Mouse (Mus musculus) forebrain, embryonic 13.5 days (tissue): Measurements from ENCODE around the gene Pusl1. TPM values are rescaled to one million over a fixed set of nuclear protein-coding genes. Genes with fewer than 3 reads are reported as not detected.

Source experiments
- ATAC-seq: fragments of 200-750 bp; cut with Nextera tagmentation; 2 replicates; pipeline ENCODE4 v1.8.0; 2017
- H3K27ac ChIP-seq: fragments of 300-500 bp; sonication (generic); 2 replicates; pipeline ENCODE4 v1.5.1; 2015; ENCODE audit warnings: inconsistent platforms, mild to moderate bottlenecking, moderate library complexity
- H3K27me3 ChIP-seq: fragments of 300-500 bp; sonication (generic); 2 replicates; pipeline ENCODE4 v1.6.1; 2015; ENCODE audit warnings: mild to moderate bottlenecking, inconsistent platforms
- H3K36me3 ChIP-seq: fragments of 300-500 bp; sonication (generic); 2 replicates; pipeline ENCODE4 v1.6.1; 2015; ENCODE audit warnings: mild to moderate bottlenecking, inconsistent platforms; ENCODE audit not compliant: poor library complexity, severe bottlenecking
- H3K4me1 ChIP-seq: fragments of 300-500 bp; sonication (generic); 2 replicates; pipeline ENCODE4 v1.6.1; 2015; ENCODE audit warnings: inconsistent platforms
- H3K4me2 ChIP-seq: fragments of 300-500 bp; sonication (generic); 2 replicates; pipeline ENCODE4 v1.6.1; 2015; ENCODE audit warnings: inconsistent platforms, mild to moderate bottlenecking, moderate library complexity
- H3K4me3 ChIP-seq: fragments of 300-500 bp; sonication (generic); 2 replicates; pipeline ENCODE4 v1.5.1; 2015; ENCODE audit warnings: mild to moderate bottlenecking, inconsistent platforms
- H3K9ac ChIP-seq: fragments of 300-500 bp; sonication (generic); 2 replicates; pipeline ENCODE4 v1.6.1; 2015; ENCODE audit warnings: mild to moderate bottlenecking, inconsistent platforms
- H3K9me3 ChIP-seq: fragments of 300-500 bp; sonication (generic); replicated peaks from 2 replicates; pipeline ENCODE4 v1.6.1; 2016; ENCODE audit warnings: inconsistent platforms
- WGBS: fragments of 180-500 bp; shearing (Covaris S2); methylation state at CpG from one replicate; pipeline ENCODE4 v1.1.7; 2015; 5-methylcytosine and 5-hydroxymethylcytosine counted together
- polyA plus RNA-seq: library from polyadenylated mRNA; unstranded; fragments of >200 nt; fragmentation: Nextera tagmentation; extraction: Ambion mirVana; gene quantifications from 2 replicates; pipeline ENCODE4 v1.2.1, GENCODE M21; 2015

Gene Pusl1
- polyA plus RNA-seq, result 46.5 and 54.2 TPM in 2 replicates

DNA sequence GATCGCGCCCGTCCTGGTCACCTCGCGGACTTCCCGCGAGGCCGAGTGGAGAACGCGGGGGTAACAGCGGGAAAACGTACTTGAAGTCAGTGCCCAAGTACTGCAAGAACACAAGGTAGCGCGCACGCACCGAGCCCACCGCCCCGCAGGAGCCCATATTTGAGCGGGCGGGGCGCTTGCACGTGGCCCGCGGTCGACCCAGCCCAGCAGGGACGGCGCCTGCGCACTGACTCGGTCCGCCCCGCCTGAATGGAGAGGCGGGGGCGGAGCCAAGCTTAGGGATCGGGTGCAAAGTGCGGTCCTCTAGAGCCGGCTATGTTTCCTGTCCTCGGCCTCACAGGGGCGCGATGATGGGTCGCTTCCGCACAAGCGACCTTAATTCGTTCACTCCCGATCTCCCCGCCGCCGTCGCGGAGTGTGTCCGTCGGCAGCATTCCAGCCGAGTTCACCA lies at the start of gene Pusl1, which contains the start of gene Acap3:
TSS of gene Pusl1 (minus strand) at position 231 of the 451 bp plus-strand sequence.
TSS of gene Acap3 (plus strand) at position 272 of the 451 bp plus-strand sequence.
- Histone ChIP-seq H3K9ac (peak within 1 kb of the TSS; percentile 94), H3K4me1 (peaks cover 54% of the 10 kb centered on the region), H3K9me3 (no peaks in the 10 kb centered on the region), H3K27ac (peak within 1 kb of the TSS; percentile 99), H3K4me2 (peak within 1 kb of the TSS; percentile 99), H3K4me3 (peak within 1 kb of the TSS; percentile 96), H3K36me3 (peaks cover 44% of the 10 kb centered on the region), H3K27me3 (no peaks in the 10 kb centered on the region)
- ATAC-seq, result peak; percentile 90
- under 1% methylated on average over 52 of the region's 52 CpGs for WGBS

DNA sequence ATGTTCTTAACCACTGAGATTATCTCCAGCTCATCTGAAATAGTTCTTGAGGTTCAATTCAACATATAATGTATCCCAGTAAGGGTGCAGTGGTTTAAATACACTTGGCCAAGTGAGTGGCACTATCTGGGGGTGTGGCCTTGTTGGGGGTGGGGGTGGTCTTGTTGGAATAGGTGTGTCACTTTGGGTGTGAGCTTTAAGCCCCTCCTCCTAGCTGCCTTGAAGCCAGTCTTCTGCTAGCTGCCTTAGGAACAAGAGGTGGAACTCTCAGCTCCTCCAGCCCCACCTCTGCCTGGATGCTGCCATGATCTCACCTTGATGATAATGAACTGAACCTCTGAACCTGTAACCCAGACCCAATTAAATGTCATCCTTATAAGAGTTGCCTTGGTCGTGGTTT lies 40.5 kb upstream of the Pusl1 start:
- no peaks in the 10 kb centered on the region for H3K9me3 ChIP-seq
- 66% methylated on average over 1 of the region's 1 CpGs for WGBS
- 0 out of 2 replicates have a peak, but pooled peaks cover 3% of the 10 kb centered on the region for H3K27me3 ChIP-seq
- H3K9ac ChIP-seq, result no peak overlapping the region
- no peaks in the 10 kb centered on the region for H3K4me1 ChIP-seq
- H3K4me2 ChIP-seq, result no peak overlapping the region
- no peak overlapping the region for H3K27ac ChIP-seq
- H3K4me3 ChIP-seq, result no peak overlapping the region
- no peak for ATAC-seq
- no peaks in the 10 kb centered on the region for H3K36me3 ChIP-seq

DNA sequence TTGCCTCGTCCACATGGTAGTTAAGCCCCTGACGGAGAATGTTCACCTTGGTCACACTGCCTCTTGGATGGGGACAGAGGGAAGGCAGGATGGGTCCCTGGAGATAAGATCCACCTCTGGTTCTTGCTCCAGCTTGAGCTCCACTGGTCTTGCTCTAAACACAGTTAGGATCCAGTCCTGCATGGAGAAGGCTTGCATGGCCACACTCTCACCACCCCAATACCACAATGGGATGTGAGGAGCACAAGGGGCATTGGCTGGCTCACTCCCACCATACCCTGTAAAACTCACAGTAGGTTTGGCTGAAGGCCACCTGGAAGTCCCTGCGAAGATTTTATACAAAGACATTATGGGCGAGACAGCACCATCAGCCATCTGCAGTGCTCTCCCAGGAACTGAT lies 17.2 kb upstream of the Pusl1 start:
- peaks cover 40% of the 10 kb centered on the region for H3K36me3 ChIP-seq
- H3K4me2 ChIP-seq, result no peak overlapping the region
- ATAC-seq, result no peak
- no peaks in the 10 kb centered on the region for H3K9me3 ChIP-seq
- 93% methylated on average over 4 of the region's 4 CpGs for WGBS
- no peak overlapping the region for H3K4me3 ChIP-seq
- H3K9ac ChIP-seq, result no peak overlapping the region
- H3K4me1 ChIP-seq, result no peaks in the 10 kb centered on the region
- H3K27ac ChIP-seq, result no peak overlapping the region
- H3K27me3 ChIP-seq, result no peaks in the 10 kb centered on the region

DNA sequence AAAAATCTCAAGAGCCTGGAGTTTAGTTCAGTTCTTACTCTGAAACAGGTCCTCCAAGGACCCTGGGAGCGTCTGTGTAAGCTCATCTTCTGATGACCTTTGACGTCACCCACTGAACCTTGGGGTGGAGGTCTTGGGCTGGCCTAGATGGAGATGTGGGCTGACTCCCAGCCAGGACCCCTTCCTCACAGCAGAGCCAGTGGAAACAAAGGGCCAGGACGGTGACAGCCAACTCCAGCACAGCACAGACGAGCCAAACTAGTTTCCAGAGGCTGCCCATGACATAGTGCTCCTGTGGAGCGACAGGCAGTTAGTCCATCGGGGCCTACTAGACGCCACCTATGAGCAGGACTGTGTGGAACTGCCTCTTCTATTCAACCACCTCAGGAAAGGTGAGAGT lies 16.7 kb upstream of the Pusl1 start:
- no peak; the same call in 1 of the 2 replicates for ATAC-seq
- 82% methylated on average over 7 of the region's 7 CpGs for WGBS
- H3K9ac ChIP-seq, result no peak overlapping the region
- peaks cover 44% of the 10 kb centered on the region for H3K36me3 ChIP-seq
- H3K27me3 ChIP-seq, result no peaks in the 10 kb centered on the region
- H3K27ac ChIP-seq, result no peak overlapping the region
- H3K4me1 ChIP-seq, result no peaks in the 10 kb centered on the region
- H3K4me2 ChIP-seq, result no peak overlapping the region
- H3K4me3 ChIP-seq, result no peak overlapping the region
- no peaks in the 10 kb centered on the region for H3K9me3 ChIP-seq

DNA sequence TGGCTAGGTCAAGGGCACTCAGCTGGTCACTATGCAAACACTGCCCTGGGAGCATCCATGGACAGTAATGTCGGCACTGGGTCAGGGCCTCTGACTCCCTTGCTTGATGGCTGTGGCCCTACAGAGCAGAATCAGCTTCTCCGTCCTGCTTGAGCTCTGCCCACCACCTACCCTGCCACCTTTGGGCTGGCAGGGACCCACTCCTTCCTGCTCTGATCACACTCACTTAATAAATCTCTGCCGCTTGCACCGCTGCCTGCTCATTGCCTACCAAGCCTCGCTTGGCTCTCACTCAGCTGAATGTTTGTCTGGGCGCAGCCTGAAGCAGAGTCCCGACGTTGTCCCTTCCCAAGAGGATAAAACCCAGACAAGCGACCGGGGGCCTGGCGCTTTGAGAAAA lies 15.4 kb upstream of the Pusl1 start:
- H3K4me2 ChIP-seq, result no peak overlapping the region
- WGBS, result 88% methylated on average over 11 of the region's 11 CpGs
- H3K27ac ChIP-seq, result no peak overlapping the region
- no peak overlapping the region for H3K9ac ChIP-seq
- no peaks in the 10 kb centered on the region for H3K27me3 ChIP-seq
- H3K9me3 ChIP-seq, result no peaks in the 10 kb centered on the region
- no peak overlapping the region for H3K4me3 ChIP-seq
- ATAC-seq, result no peak
- peaks cover 57% of the 10 kb centered on the region for H3K36me3 ChIP-seq
- no peaks in the 10 kb centered on the region for H3K4me1 ChIP-seq

DNA sequence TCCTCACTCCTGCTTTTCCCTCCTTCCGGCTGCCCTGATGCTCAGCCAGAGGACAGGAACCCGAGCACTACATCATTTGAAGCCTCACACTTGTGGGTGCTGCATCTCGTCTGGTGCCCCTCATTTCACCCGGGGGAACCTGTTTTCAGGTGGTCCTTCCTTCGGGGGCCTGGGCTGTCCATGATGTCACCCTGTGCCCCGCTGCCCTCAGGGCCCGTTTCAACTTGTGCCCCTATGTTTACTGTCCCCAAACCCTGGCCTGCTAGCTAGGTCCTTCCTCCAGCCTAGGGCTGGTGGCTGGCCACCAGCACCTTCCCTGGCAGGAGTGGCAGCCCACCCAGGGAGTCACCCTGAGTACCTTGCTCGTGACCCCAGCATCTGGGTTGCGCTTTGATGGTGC lies 14.5 kb upstream of the Pusl1 start:
- 80% methylated on average over 9 of the region's 9 CpGs for whole genome bisulfite sequencing
- Histone ChIP-seq H3K27ac (no peak overlapping the region), H3K27me3 (no peaks in the 10 kb centered on the region), H3K36me3 (peaks cover 66% of the 10 kb centered on the region), H3K4me3 (no peak overlapping the region), H3K9ac (no peak overlapping the region), H3K9me3 (no peaks in the 10 kb centered on the region), H3K4me2 (no peak overlapping the region), H3K4me1 (no peaks in the 10 kb centered on the region)
- ATAC-seq, result no peak

DNA sequence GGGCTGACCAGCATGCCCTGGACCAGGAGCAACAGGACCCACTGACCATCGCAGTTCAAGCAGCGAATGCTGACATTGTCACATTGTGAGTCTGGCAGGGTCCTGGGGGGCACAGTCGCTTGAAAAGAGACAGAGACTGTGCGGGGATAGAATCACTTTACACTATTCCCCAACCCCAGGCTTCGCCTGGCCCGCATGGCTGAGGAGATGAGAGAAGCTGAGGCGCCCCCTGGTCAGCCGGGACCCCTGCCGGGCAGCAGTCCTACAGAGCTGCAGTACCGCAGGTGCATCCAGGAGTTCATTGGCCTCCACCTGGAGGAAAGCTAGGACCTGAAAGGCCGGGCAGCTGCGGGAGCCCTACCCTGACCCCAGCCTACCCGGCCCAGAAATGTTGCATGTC lies 14.1 kb upstream of the Pusl1 start:
- Histone ChIP-seq H3K4me3 (no peak overlapping the region), H3K36me3 (peaks cover 71% of the 10 kb centered on the region), H3K4me1 (no peaks in the 10 kb centered on the region), H3K9me3 (no peaks in the 10 kb centered on the region), H3K9ac (no peak overlapping the region), H3K27me3 (no peaks in the 10 kb centered on the region), H3K27ac (no peak overlapping the region), H3K4me2 (no peak overlapping the region)
- ATAC-seq, result no peak; the same call in 1 of the 2 replicates
- 86% methylated on average over 13 of the region's 13 CpGs for WGBS

DNA sequence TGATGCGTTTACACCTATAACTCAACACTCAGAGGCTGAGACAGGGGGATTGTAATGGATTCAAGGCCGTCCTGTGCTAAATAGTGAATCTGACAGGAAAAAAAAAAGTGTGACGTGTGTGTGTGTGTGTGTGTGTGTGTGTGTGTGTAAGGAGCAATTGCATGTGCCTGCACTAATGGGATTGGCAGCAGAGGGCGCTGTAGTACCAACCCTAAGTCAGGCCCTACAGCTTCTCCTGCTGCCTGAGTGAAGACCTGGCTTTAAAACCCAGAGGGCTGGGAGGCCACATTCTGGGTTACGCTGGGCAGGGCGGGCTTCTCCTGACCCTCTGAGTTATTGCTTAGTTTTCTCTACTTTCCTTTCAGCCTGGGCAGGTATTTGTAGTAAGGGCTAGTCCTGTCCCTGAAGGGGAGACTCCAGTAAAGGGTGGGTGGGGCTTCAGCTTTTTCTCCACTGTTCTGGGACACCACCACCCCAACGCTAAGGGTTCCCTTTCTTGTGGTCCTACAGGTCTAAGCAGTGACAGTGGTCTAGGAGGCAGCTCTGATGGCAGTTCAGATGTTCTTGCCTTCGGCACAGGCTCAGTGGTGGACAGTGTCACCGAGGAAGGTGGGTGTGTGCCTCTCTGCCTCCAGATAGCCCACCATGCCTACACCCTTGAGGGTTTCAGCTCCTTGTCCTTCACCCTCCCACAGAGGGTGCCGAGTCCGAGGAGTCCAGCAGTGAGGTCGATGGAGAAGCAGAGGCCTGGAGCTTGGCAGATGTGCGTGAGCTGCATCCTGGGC lies 12.9 kb upstream of the Pusl1 start:
- no peaks in the 10 kb centered on the region for H3K9me3 ChIP-seq
- no peak overlapping the region for H3K9ac ChIP-seq
- WGBS, result 92% methylated on average over 13 of the region's 13 CpGs
- H3K4me1 ChIP-seq, result no peaks in the 10 kb centered on the region
- no peaks in the 10 kb centered on the region for H3K27me3 ChIP-seq
- ATAC-seq, result no peak
- H3K36me3 ChIP-seq, result peaks cover 82% of the 10 kb centered on the region
- no peak overlapping the region for H3K4me3 ChIP-seq
- H3K4me2 ChIP-seq, result no peak overlapping the region
- no peak overlapping the region for H3K27ac ChIP-seq

DNA sequence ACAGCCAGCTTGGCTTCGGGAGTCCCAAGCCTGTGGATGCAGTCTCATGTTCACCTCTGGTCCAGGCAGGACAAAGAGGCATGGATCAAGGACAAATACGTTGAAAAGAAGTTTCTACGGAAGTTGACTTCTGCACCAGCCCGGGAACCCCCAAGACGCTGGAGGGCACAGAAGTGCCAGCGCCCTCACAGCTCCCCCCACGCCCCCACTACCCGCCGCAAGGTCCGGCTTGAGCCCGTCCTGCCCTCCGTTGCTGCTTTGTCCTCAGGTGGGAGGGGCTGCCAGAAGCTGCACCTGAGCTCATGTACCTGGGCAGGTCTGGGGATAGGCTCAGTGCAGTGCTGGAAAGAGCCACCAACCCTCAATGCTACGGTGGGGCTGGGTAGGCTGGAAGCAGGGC lies 11.7 kb upstream of the Pusl1 start:
- 96% methylated on average over 13 of the region's 13 CpGs for WGBS
- H3K4me3 ChIP-seq, result no peak overlapping the region
- H3K9me3 ChIP-seq, result no peaks in the 10 kb centered on the region
- H3K27ac ChIP-seq, result no peak overlapping the region
- H3K9ac ChIP-seq, result no peak overlapping the region
- no peak for ATAC-seq
- no peak overlapping the region for H3K4me2 ChIP-seq
- H3K4me1 ChIP-seq, result no peaks in the 10 kb centered on the region
- no peaks in the 10 kb centered on the region for H3K27me3 ChIP-seq
- peaks cover 95% of the 10 kb centered on the region for H3K36me3 ChIP-seq

DNA sequence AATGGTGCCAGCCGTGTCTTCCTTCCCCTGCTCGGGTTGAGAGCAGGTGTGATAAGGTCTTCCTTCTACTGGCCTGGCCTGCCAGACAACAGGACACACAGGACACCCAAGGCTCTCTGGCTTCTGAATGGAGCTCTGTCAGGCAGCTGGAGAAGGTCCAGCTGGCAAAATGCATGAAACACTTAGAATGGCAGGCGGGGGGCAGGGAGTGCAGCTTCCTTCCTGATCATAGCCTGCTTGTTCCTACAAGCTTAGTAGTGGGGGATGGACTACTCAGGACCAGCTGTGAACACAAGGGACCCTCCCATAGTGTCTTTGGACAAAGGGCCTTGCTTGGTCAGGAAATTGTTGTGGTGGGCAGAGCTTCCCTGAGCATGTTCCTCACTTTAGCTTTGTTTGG lies 9.6 kb upstream of the Pusl1 start:
- Histone ChIP-seq H3K4me3 (no peak overlapping the region), H3K27ac (no peak overlapping the region), H3K9me3 (no peaks in the 10 kb centered on the region), H3K36me3 (peaks cover 95% of the 10 kb centered on the region), H3K9ac (no peak overlapping the region), H3K4me1 (no peaks in the 10 kb centered on the region), H3K4me2 (no peak overlapping the region), H3K27me3 (no peaks in the 10 kb centered on the region)
- 87% methylated on average over 3 of the region's 3 CpGs for WGBS
- no peak for ATAC-seq

DNA sequence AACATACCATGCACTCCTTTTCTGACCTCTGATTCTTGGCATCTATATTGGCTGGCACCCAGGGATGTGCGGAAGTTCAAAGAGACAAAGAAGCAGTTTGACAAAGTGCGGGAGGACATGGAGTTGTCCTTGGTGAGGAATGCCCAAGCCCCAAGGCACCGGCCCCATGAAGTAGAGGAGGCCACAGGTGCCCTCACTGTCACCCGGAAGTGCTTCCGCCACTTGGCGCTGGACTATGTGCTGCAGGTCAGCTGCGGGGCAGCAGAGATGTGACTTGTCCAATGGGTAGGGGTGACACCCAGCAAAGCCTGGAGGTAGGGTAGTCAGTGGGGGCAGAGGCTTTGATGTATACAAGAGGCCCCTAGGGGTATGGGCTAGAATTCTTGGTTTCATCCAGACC lies 7.8 kb upstream of the Pusl1 start:
- 95% methylated on average over 7 of the region's 7 CpGs for WGBS
- Histone ChIP-seq H3K27ac (no peak overlapping the region), H3K4me1 (peaks cover 15% of the 10 kb centered on the region), H3K9ac (no peak overlapping the region), H3K27me3 (no peaks in the 10 kb centered on the region), H3K4me3 (no peak overlapping the region), H3K4me2 (no peak overlapping the region), H3K36me3 (peaks cover 82% of the 10 kb centered on the region), H3K9me3 (no peaks in the 10 kb centered on the region)
- ATAC-seq, result no peak

DNA sequence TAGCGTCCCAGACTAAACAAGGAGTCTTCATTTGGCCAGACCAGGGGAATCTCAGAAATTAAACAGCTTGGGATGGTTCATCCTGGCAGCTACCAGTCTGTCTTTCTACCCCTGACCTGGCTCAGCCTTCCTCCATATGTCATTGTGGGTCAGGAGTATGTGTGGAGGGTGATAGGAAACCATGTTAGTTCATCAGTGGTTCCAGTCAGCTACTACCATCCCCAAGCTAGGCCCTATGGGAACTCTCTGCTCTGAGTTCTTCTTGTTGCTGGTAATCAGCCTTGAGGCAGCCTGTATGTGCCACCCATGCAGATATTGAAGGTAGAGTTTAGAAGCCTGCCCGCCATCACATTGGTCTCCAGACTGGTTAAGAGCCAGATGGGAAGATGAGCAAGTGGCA lies 6.7 kb upstream of the Pusl1 start:
- ATAC-seq, result no peak
- Histone ChIP-seq H3K4me2 (no peak overlapping the region), H3K27me3 (no peaks in the 10 kb centered on the region), H3K9me3 (no peaks in the 10 kb centered on the region), H3K9ac (no peak overlapping the region), H3K4me1 (peaks cover 25% of the 10 kb centered on the region), H3K36me3 (peaks cover 71% of the 10 kb centered on the region), H3K4me3 (no peak overlapping the region), H3K27ac (no peak overlapping the region)
- 96% methylated on average over 2 of the region's 2 CpGs for WGBS

DNA sequence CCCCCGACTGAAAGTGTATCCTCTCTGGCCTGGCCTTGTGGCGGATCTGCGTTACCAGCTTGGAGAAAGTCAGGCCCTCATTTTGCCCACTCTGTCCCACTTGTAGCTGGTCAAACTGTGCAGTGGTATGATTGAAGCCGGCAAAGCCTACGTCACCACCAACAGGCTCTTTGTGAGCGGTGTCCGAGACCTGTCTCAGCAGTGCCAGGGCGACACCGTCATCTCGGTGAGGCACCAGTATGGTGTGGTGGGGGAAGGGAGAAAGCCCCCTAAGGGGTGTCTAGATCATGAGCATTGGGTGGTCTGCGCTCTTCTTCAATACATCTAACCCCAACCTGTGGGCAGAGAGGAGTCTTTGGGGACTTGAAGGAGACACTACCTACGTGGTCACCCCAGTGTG lies 4.9 kb upstream of the Pusl1 start:
- H3K36me3 ChIP-seq, result peaks cover 53% of the 10 kb centered on the region
- no peaks in the 10 kb centered on the region for H3K9me3 ChIP-seq
- H3K9ac ChIP-seq, result no peak overlapping the region
- H3K27me3 ChIP-seq, result no peaks in the 10 kb centered on the region
- no peak overlapping the region for H3K4me2 ChIP-seq
- H3K4me1 ChIP-seq, result peaks cover 33% of the 10 kb centered on the region
- no peak overlapping the region for H3K27ac ChIP-seq
- ATAC-seq, result no peak
- no peak overlapping the region for H3K4me3 ChIP-seq
- WGBS, result 95% methylated on average over 12 of the region's 12 CpGs
